Mouse (Mus musculus) lung, embryonic 14.5 days (tissue): ENCODE measurements around the gene Babam2. TPM values are rescaled to one million over a fixed set of nuclear protein-coding genes. Genes with fewer than 3 reads are reported as not detected.
A peak's percentile ranks its signal among the peaks of the same experiment; 100 is the strongest.

ENCODE experiments used
- ATAC-seq: fragments of 200-750 bp; cut with Nextera tagmentation; 2 replicates; pipeline ENCODE4 v1.8.0; 2017; ENCODE audit warnings: mild to moderate bottlenecking, moderate TSS enrichment, moderate library complexity; ENCODE audit not compliant: insufficient read depth
- DNase-seq: peaks from one replicate; pipeline ENCODE4 v3.0.0-alpha.2; 2015
- H3K27ac ChIP-seq: fragments of 300-500 bp; sonication (generic); 2 replicates; pipeline ENCODE4 v1.5.1; 2014; ENCODE audit warnings: low read depth, mild to moderate bottlenecking, moderate library complexity
- H3K27me3 ChIP-seq: fragments of 300-500 bp; sonication (generic); 2 replicates; pipeline ENCODE4 v1.6.1; 2014; ENCODE audit warnings: low read length, control low read depth; ENCODE audit not compliant: insufficient read depth
- H3K36me3 ChIP-seq: fragments of 300-500 bp; sonication (generic); 2 replicates; pipeline ENCODE4 v1.6.1; 2014; ENCODE audit warnings: control low read depth; ENCODE audit not compliant: insufficient read depth
- H3K4me1 ChIP-seq: fragments of 300-500 bp; sonication (generic); 2 replicates; pipeline ENCODE4 v1.6.1; 2014; ENCODE audit warnings: antibody characterized with exemption, control low read depth; ENCODE audit not compliant: insufficient read depth
- H3K4me2 ChIP-seq: fragments of 300-500 bp; sonication (generic); 2 replicates; pipeline ENCODE4 v1.6.1; 2014; ENCODE audit warnings: mild to moderate bottlenecking
- H3K4me3 ChIP-seq: fragments of 300-500 bp; sonication (generic); 2 replicates; pipeline ENCODE4 v1.5.1; 2014; ENCODE audit warnings: low read depth, low read length
- H3K9ac ChIP-seq: fragments of 300-500 bp; sonication (generic); 2 replicates; pipeline ENCODE4 v1.6.1; 2014
- H3K9me3 ChIP-seq: fragments of 300-500 bp; sonication (generic); 2 replicates; pipeline ENCODE4 v1.6.1; 2016; ENCODE audit warnings: low read depth, low read length, control low read depth
- CTCF ChIP-seq: IDR thresholded peaks from 2 replicates; pipeline ENCODE4 v1.5.1; 2016; ENCODE audit warnings: antibody characterized with exemption, low read depth
- WGBS: fragments of 180-500 bp; shearing (Covaris S2); extraction: QIAGEN DNeasy Blood & Tissue Kit; methylation state at CpG from one replicate; pipeline ENCODE4 v1.1.7; 2014; 5-methylcytosine and 5-hydroxymethylcytosine counted together
- polyA plus RNA-seq: library from polyadenylated mRNA; unstranded; fragments of >200 nt; fragmentation: Nextera tagmentation; extraction: Ambion mirVana; gene quantifications from 2 replicates; pipeline ENCODE4 v1.2.1, GENCODE M21; 2014

Babam2 gene
- polyA plus RNA-seq, 1 experiment from 2014 or later, result 39.2 TPM

- Histone ChIP-seq H3K4me2 (no peak overlapping the region), H3K36me3 (no peaks in the 10 kb centered on the region), H3K4me3 (no peak overlapping the region), H3K27ac (no peak overlapping the region), H3K4me1 (no peaks in the 10 kb centered on the region), H3K9ac (no peak overlapping the region), H3K9me3 (peaks cover 6% of the 10 kb centered on the region; the same call in 1 of the 2 replicates), H3K27me3 (no peaks in the 10 kb centered on the region)
- no peak for DNase-seq
- ATAC-seq, result no peak
- TF ChIP-seq CTCF, result no peak
- 39% methylated on average over 1 of the region's 1 CpGs for WGBS
Observed at GRCm38 (mm10) chr5:31829588-31829987, 132.1 kb downstream of the Babam2 start.

- no peak overlapping the region for H3K4me3 ChIP-seq
- H3K4me2 ChIP-seq, result no peak overlapping the region
- H3K27me3 ChIP-seq, result no peaks in the 10 kb centered on the region
- H3K27ac ChIP-seq, result no peak overlapping the region
- H3K9ac ChIP-seq, result no peak overlapping the region
- no peak for TF ChIP-seq CTCF
- H3K4me1 ChIP-seq, result no peaks in the 10 kb centered on the region
- H3K9me3 ChIP-seq, result peaks cover 14% of the 10 kb centered on the region; the same call in 1 of the 2 replicates
- no peak for ATAC-seq
- no peak for DNase-seq
- WGBS, result 52% methylated on average over 1 of the region's 1 CpGs
- no peaks in the 10 kb centered on the region for H3K36me3 ChIP-seq
Observed at GRCm38 (mm10) chr5:31831587-31831986, 134.1 kb downstream of the Babam2 start.

DNA sequence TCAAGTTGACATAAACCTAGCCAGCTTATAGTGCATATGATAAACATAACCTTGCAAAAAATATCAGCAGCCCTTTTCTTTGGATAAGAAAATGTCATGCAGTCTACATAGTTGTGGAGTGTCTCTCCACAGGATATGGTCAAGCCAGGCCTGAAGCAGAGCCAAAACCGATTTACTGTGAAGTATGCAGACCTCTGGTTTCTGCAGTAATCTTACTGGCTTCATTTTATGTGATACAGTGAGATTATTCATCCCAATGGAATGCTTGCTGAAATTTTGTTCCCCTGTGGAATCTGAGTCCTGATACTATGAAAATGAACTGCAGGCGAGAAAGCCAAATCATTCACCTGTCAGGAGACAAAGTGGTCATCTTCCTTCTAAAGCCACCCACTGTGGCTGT lies 138.2 kb downstream of the Babam2 start:
- Histone ChIP-seq H3K27ac (no peak overlapping the region), H3K9ac (no peak overlapping the region), H3K27me3 (no peaks in the 10 kb centered on the region), H3K9me3 (peaks cover 14% of the 10 kb centered on the region; the same call in 1 of the 2 replicates), H3K4me3 (no peak overlapping the region), H3K4me2 (no peak overlapping the region), H3K4me1 (no peaks in the 10 kb centered on the region), H3K36me3 (no peaks in the 10 kb centered on the region)
- ATAC-seq (no peak), DNase-seq (no peak)
- 90% methylated on average over 2 of the region's 2 CpGs for WGBS
- TF ChIP-seq CTCF, result no peak

GRCm38 (mm10) chr5:31839973-31840372 lies 142.5 kb downstream of the Babam2 start:
- no peak overlapping the region for H3K9ac ChIP-seq
- H3K4me3 ChIP-seq, result no peak overlapping the region
- H3K27ac ChIP-seq, result peak overlapping the region; percentile 58
- H3K27me3 ChIP-seq, result no peaks in the 10 kb centered on the region
- H3K4me1 ChIP-seq, result no peaks in the 10 kb centered on the region
- peak; percentile 31; the same call in 1 of the 2 replicates for ATAC-seq
- TF ChIP-seq CTCF, result no peak
- no peak overlapping the region for H3K4me2 ChIP-seq
- 0 out of 2 replicates have a peak, but pooled peaks cover 5% of the 10 kb centered on the region for H3K9me3 ChIP-seq
- no peaks in the 10 kb centered on the region for H3K36me3 ChIP-seq
- peak; percentile 50 for DNase-seq

DNA sequence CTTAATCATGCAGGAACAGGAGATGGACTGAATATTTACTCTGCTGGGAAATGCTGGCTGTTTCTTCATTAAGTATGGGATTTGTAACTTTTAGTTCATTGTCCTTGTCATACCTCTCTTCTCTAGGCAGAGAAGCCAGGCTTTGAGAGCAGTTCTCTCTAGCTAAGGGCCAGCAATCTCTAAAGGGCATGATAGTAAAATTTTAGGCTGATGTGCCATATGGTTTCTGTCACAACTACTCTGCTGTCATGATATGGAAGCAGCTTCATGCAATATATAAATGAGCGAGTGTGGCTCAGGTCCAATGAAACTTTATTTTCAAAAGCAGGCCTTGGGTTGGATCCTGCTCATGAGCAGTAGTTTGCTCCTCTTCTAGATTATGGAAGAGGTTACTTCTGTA lies 142.9 kb downstream of the Babam2 start:
- Histone ChIP-seq H3K27me3 (no peaks in the 10 kb centered on the region), H3K27ac (peak overlapping the region; percentile 58)

DNA sequence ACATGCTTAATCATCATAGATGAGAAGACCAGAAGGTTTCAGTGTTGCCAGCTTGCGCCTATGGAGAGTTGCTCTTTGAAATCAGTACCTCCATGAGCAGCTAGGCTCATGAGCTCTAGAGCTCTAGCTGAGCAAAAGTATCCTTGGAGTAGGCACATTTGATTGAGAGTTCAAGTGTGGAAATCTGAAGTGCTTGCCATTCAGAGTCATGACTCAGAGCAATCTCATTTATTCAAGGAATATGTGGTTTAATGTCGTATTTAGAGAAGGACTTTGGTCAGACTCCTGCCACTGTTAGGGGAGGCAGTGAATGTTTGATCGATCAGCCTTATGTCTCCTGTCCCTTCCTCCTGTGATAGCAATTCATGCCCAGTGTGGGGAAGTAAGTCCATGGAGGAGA lies 147.4 kb downstream of the Babam2 start:
- no peak overlapping the region for H3K27ac ChIP-seq
- no peaks in the 10 kb centered on the region for H3K4me1 ChIP-seq
- ATAC-seq (no peak), DNase-seq (no peak)
- H3K36me3 ChIP-seq, result no peaks in the 10 kb centered on the region
- no peak overlapping the region for H3K4me3 ChIP-seq
- H3K9me3 ChIP-seq, result no peaks in the 10 kb centered on the region
- 89% methylated on average over 3 of the region's 3 CpGs for WGBS
- TF ChIP-seq CTCF, result no peak
- no peaks in the 10 kb centered on the region for H3K27me3 ChIP-seq
- no peak overlapping the region for H3K4me2 ChIP-seq
- no peak overlapping the region for H3K9ac ChIP-seq

More for the DNA sequence above, 142.9 kb downstream of the Babam2 start:
- no peak for TF ChIP-seq CTCF
- WGBS, result 46% methylated on average over 1 of the region's 1 CpGs
- Histone ChIP-seq H3K36me3 (no peaks in the 10 kb centered on the region), H3K9ac (no peak overlapping the region), H3K9me3 (0 out of 2 replicates have a peak, but pooled peaks cover under 1% of the 10 kb centered on the region), H3K4me2 (no peak overlapping the region), H3K4me1 (no peaks in the 10 kb centered on the region), H3K4me3 (no peak overlapping the region)
- DNase-seq, result peak; percentile 91
- peak; percentile 87 for ATAC-seq

- no peak overlapping the region for H3K9ac ChIP-seq
- no peaks in the 10 kb centered on the region for H3K36me3 ChIP-seq
- H3K27me3 ChIP-seq, result no peaks in the 10 kb centered on the region
- no peaks in the 10 kb centered on the region for H3K4me1 ChIP-seq
- no peak for ATAC-seq
- H3K4me3 ChIP-seq, result no peak overlapping the region
- H3K9me3 ChIP-seq, result no peaks in the 10 kb centered on the region
- no peak overlapping the region for H3K27ac ChIP-seq
- H3K4me2 ChIP-seq, result no peak overlapping the region
- no peak for TF ChIP-seq CTCF
- no peak for DNase-seq
Observed at GRCm38 (mm10) chr5:31846971-31847370, 149.5 kb downstream of the Babam2 start.

- Histone ChIP-seq H3K4me3 (no peak overlapping the region), H3K27me3 (no peaks in the 10 kb centered on the region), H3K4me2 (no peak overlapping the region), H3K27ac (no peak overlapping the region), H3K9ac (no peak overlapping the region), H3K4me1 (no peaks in the 10 kb centered on the region), H3K9me3 (no peaks in the 10 kb centered on the region), H3K36me3 (no peaks in the 10 kb centered on the region)
- no peak for TF ChIP-seq CTCF
- DNase-seq (peak; percentile 48), ATAC-seq (no peak)
Observed at GRCm38 (mm10) chr5:31848995-31849394, 151.5 kb downstream of the Babam2 start.
